Mouse (Mus musculus): ENCODE measurements around the gene Commd2. TPM values are rescaled to one million over a fixed set of nuclear protein-coding genes. Genes with fewer than 3 reads are reported as not detected.

Gene Commd2
- total RNA-seq, 2 experiments from 2014 or later: 10.4 to 12.1 TPM

- peak overlapping the region; percentile 69 for H3K27ac ChIP-seq
- no peak for TF ChIP-seq CTCF (IDR thresholded peaks at IDR 0.05)
- intact Hi-C loops (cut with DNase I): no loop called here
- no peak for DNase-seq
- no peak overlapping the region for H3K4me3 ChIP-seq
Observed at GRCm38 (mm10) chr3:57603891-57604617, 47.5 kb downstream of the Commd2 start.

- Histone ChIP-seq H3K27ac (peak overlapping the region; percentile 75), H3K4me3 (no peak overlapping the region)
- no peak for DNase-seq
- intact Hi-C loops (cut with DNase I): no loop called here
- TF ChIP-seq CTCF (IDR thresholded peaks at IDR 0.05): no peak
Observed at GRCm38 (mm10) chr3:57602610-57603009, 48.9 kb downstream of the Commd2 start.

- intact Hi-C loops (cut with DNase I): no loop called here
- no peak for TF ChIP-seq CTCF (IDR thresholded peaks at IDR 0.05)
- Histone ChIP-seq H3K27ac (no peak overlapping the region), H3K4me3 (no peak overlapping the region)
- DNase-seq: no peak
Observed at GRCm38 (mm10) chr3:57596566-57596965, 54.9 kb downstream of the Commd2 start.

GRCm38 (mm10) chr3:57595506-57595905 lies 56.0 kb downstream of the Commd2 start:
- intact Hi-C loops (cut with DNase I): no loop called here
- DNase-seq: no peak
- Histone ChIP-seq H3K4me3 (no peak overlapping the region), H3K27ac (no peak overlapping the region)
- TF ChIP-seq CTCF (IDR thresholded peaks at IDR 0.05): no peak

Small RNA genes lying within 50 kb of the gene (microRNA-seq; reads per million reads assigned to microRNA genes)
- gene Mir6377: not detected

Other genes starting within 250 kb of the Commd2 start
- gene Tm4sf4, start 226.4 kb downstream of the Commd2 start, total RNA-seq (2021): not detected
- gene Wwtr1, start 75.8 kb downstream of the Commd2 start, total RNA-seq (2021): 10 to 100 TPM; 22.4 to 31.7 TPM
- not detected for gene Ankub1, start 41.1 kb upstream of the Commd2 start, total RNA-seq (2021)
- 10 to 100 TPM; 34.9 to 35.9 TPM for gene Rnf13, start 84.3 kb upstream of the Commd2 start, total RNA-seq (2021)
- gene Pfn2, start 196.4 kb upstream of the Commd2 start, total RNA-seq (2021): 100 to 1,000 TPM; 168 to 189 TPM